Mouse (Mus musculus) myocyte (in vitro differentiated cells): ENCODE measurements around the gene Notch2. TPM values are rescaled to one million over a fixed set of nuclear protein-coding genes. Genes with fewer than 3 reads are reported as not detected.

Experiments
- H3K27me3 ChIP-seq: one replicate; pipeline ENCODE4 v1.6.1; 2011; ENCODE audit not compliant: control insufficient read depth, insufficient read depth, insufficient read length
- H3K36me3 ChIP-seq: one replicate; pipeline ENCODE4 v1.6.1; 2011; ENCODE audit not compliant: control insufficient read depth, insufficient read depth
- H3K4me2 ChIP-seq: one replicate; pipeline ENCODE4 v1.6.1; 2011; ENCODE audit warnings: low read depth, control low read depth
- H3K4me3 ChIP-seq: one replicate; pipeline ENCODE4 v1.5.1; 2011; ENCODE audit warnings: mild to moderate bottlenecking, control low read depth, moderate library complexity
- H3K79me2 ChIP-seq: one replicate; pipeline ENCODE4 v1.6.1; 2011; ENCODE audit not compliant: control insufficient read depth, insufficient read depth
- H3ac ChIP-seq: one replicate; pipeline ENCODE4 v1.6.1; 2011; ENCODE audit not compliant: control insufficient read depth, insufficient read length
- CEBPB ChIP-seq: IDR thresholded peaks from 2 replicates; pipeline ENCODE4 v1.6.1; 2011; ENCODE audit warnings: mild to moderate bottlenecking, moderate library complexity; ENCODE audit not compliant: poor library complexity, insufficient read depth, severe bottlenecking
- E2F4 ChIP-seq: IDR thresholded peaks from one replicate; pipeline ENCODE4 v1.6.1; 2011; ENCODE audit warnings: mild to moderate bottlenecking, control low read depth, moderate library complexity; ENCODE audit not compliant: insufficient read depth
- MAX ChIP-seq: IDR thresholded peaks from one replicate; pipeline ENCODE4 v1.6.1; 2011; ENCODE audit warnings: low read depth, mild to moderate bottlenecking, control low read depth
- MYOD1 ChIP-seq, 3 experiments: IDR thresholded peaks; one replicate each; pipeline ENCODE4 v1.6.1; 2011; ENCODE audit warnings: control low read depth in 2 of 3, low read depth in 2 of 3, mild to moderate bottlenecking in 2 of 3, moderate library complexity in 1 of 3; ENCODE audit not compliant: insufficient read length in 2 of 3, control insufficient read depth in 1 of 3
- MYOG ChIP-seq, 3 experiments: IDR thresholded peaks; one replicate each; pipeline ENCODE4 v1.6.1; 2011; ENCODE audit warnings: control low read depth in 2 of 3, low read depth in 2 of 3, mild to moderate bottlenecking in 2 of 3; ENCODE audit not compliant: insufficient read length in 2 of 3, control insufficient read depth in 1 of 3, insufficient read depth in 1 of 3
- POLR2A ChIP-seq: IDR thresholded peaks from one replicate; pipeline ENCODE4 v1.6.1; 2011; ENCODE audit warnings: low read depth, mild to moderate bottlenecking, control low read depth, moderate library complexity; ENCODE audit not compliant: insufficient read length
- POLR2AphosphoS2 ChIP-seq: IDR thresholded peaks from one replicate; pipeline ENCODE4 v1.6.1; 2011; ENCODE audit warnings: low read depth, control low read depth; ENCODE audit not compliant: insufficient read length
- REST ChIP-seq: IDR thresholded peaks from one replicate; pipeline ENCODE4 v1.6.1; 2011; ENCODE audit warnings: mild to moderate bottlenecking, control low read depth, moderate library complexity; ENCODE audit not compliant: insufficient read depth, insufficient read length
- SRF ChIP-seq: IDR thresholded peaks from one replicate; pipeline ENCODE4 v1.6.1; 2011; ENCODE audit warnings: low read depth; ENCODE audit not compliant: control insufficient read depth, insufficient read length
- TCF12 ChIP-seq: IDR thresholded peaks from one replicate; pipeline ENCODE4 v1.6.1; 2011; ENCODE audit warnings: mild to moderate bottlenecking, control low read depth; ENCODE audit not compliant: poor library complexity, insufficient read depth, severe bottlenecking
- TCF3 ChIP-seq: IDR thresholded peaks from one replicate; pipeline ENCODE4 v1.6.1; 2011; ENCODE audit warnings: low read depth, control low read depth; ENCODE audit not compliant: insufficient read length
- USF1 ChIP-seq: IDR thresholded peaks from one replicate; pipeline ENCODE4 v1.6.1; 2011; ENCODE audit warnings: low read depth, mild to moderate bottlenecking, control low read depth, moderate library complexity
- polyA plus RNA-seq: library from polyadenylated mRNA; unstranded; fragments of >200 nt; fragmentation: generic; extraction: Trizol; gene quantifications from one replicate; pipeline ENCODE4 v1.2.1, GENCODE M21; 2012; ENCODE audit warnings: missing spikeins

Notch2 gene
- polyA plus RNA-seq, 1 experiment: 15.1 TPM

DNA sequence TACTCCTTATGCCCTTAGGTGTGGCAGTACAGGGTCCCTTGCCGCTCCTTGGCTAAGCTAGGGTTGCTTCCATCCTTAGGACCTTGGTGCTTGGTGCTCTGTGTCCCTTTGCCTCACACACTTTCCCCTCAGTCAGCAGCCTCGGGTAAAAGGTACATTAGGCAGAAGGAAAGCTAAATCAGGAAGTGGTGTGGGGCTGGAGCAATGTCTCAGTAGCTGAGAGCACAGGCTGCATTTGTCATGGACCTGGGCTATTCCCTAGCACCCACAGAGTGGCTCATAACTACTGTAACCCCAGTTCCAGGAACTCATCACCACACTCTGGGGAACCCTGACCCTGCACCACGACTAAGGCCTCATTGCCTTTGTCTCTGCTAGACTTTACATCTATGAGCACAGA, 53.1 kb downstream of the Notch2 start:
- H3ac ChIP-seq: no peak overlapping the region
- no peaks in the 10 kb centered on the region for H3K27me3 ChIP-seq
- no peak for TF ChIP-seq POLR2AphosphoS2
- TF ChIP-seq SRF: no peak
- TF ChIP-seq MYOD1 (IDR thresholded peaks at IDR 0.05; ENCODE audit: control insufficient read depth in 1 of 3, insufficient read length in 2 of 3, low read depth in 2 of 3): no peak
- TF ChIP-seq CEBPB: no peak
- no peak for TF ChIP-seq POLR2A
- TF ChIP-seq MAX: no peak
- TF ChIP-seq TCF12: no peak
- TF ChIP-seq TCF3: no peak
- TF ChIP-seq USF1: no peak
- no peak for TF ChIP-seq MYOG (IDR thresholded peaks at IDR 0.05; ENCODE audit: control insufficient read depth in 1 of 3, insufficient read depth in 1 of 3, insufficient read length in 2 of 3, low read depth in 2 of 3)
- TF ChIP-seq REST: no peak
- TF ChIP-seq E2F4: no peak
- H3K4me3 ChIP-seq: no peak overlapping the region
- peaks cover 12% of the 10 kb centered on the region for H3K36me3 ChIP-seq
- H3K79me2 ChIP-seq: peaks cover 63% of the 10 kb centered on the region
- H3K4me2 ChIP-seq: no peak overlapping the region

- no peak overlapping the region for H3K4me3 ChIP-seq
- no peaks in the 10 kb centered on the region for H3K27me3 ChIP-seq
- peak overlapping the region; percentile 10 for H3K4me2 ChIP-seq
- H3K36me3 ChIP-seq: peaks cover 15% of the 10 kb centered on the region
- peaks cover 55% of the 10 kb centered on the region for H3K79me2 ChIP-seq
- H3ac ChIP-seq: no peak overlapping the region
- TF ChIP-seq TCF3: no peak
- TF ChIP-seq USF1: peak; percentile 46
These were observed 54.1 kb downstream of the Notch2 start for GRCm38 (mm10) chr3:98067413-98067812.

- Histone ChIP-seq H3K4me2 (peak overlapping the region; percentile 10), H3K4me3 (no peak overlapping the region), H3K27me3 (no peaks in the 10 kb centered on the region), H3K36me3 (peaks cover 15% of the 10 kb centered on the region), H3K79me2 (peaks cover 49% of the 10 kb centered on the region), H3ac (no peak overlapping the region)
- no peak for TF ChIP-seq MYOG (IDR thresholded peaks at IDR 0.05; ENCODE audit: control insufficient read depth in 1 of 3, insufficient read depth in 1 of 3, insufficient read length in 2 of 3, low read depth in 2 of 3)
- no peak for TF ChIP-seq USF1
- no peak for TF ChIP-seq E2F4
These were observed 54.6 kb downstream of the Notch2 start for GRCm38 (mm10) chr3:98067852-98068491.

DNA sequence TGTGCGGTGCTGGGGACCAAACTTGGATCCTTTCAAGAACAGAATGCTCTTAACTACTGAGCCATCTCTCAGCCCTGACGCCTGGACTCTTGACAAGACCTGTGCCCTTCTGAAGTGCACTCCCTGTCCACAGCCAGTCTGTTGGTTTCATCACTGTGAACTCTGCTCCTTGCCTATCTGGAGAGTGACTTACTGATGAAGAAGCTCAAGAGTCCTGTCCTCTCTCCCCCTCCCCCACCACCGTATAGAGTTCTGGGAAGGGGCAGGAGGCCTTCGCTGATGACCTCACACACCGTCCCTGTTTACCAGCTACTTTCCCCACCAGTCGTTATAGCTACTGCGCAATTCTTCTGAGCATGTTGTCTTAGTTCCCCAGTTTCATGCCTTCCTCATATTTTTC, 55.8 kb downstream of the Notch2 start:
- no peaks in the 10 kb centered on the region for H3K27me3 ChIP-seq
- no peak for TF ChIP-seq SRF
- TF ChIP-seq TCF3: no peak
- TF ChIP-seq MYOG (IDR thresholded peaks at IDR 0.05; ENCODE audit: control insufficient read depth in 1 of 3, insufficient read depth in 1 of 3, insufficient read length in 2 of 3, low read depth in 2 of 3): no peak
- no peak for TF ChIP-seq CEBPB
- no peak for TF ChIP-seq POLR2AphosphoS2
- TF ChIP-seq POLR2A: no peak
- TF ChIP-seq MAX: no peak
- no peak for TF ChIP-seq TCF12
- TF ChIP-seq MYOD1 (IDR thresholded peaks at IDR 0.05; ENCODE audit: control insufficient read depth in 1 of 3, insufficient read length in 2 of 3, low read depth in 2 of 3): no peak
- TF ChIP-seq REST: no peak
- no peak for TF ChIP-seq USF1
- TF ChIP-seq E2F4: no peak
- peaks cover 46% of the 10 kb centered on the region for H3K79me2 ChIP-seq
- peaks cover 23% of the 10 kb centered on the region for H3K36me3 ChIP-seq
- no peak overlapping the region for H3K4me3 ChIP-seq
- H3ac ChIP-seq: no peak overlapping the region
- no peak overlapping the region for H3K4me2 ChIP-seq

DNA sequence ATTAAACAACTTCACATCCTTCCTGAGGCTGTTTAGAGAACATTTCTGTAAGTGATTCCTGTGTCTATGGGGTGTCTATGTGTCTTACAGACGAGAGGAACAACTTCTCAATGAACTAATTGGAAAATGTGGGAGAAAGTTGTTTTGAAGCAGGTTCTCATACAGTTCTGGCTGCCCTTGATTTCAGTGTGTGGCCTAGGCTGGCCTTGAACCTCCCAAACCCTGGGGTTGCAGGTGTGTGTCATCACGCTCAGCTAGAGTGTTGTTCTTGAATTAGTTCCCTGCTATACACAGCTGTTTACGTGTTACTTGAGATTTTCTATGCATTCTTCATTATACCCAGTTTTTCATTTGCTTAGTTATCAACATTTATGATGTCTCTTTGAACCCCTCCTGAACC, 56.5 kb downstream of the Notch2 start:
- TF ChIP-seq SRF (no peak), POLR2AphosphoS2 (no peak), POLR2A (no peak), CEBPB (no peak), REST (no peak), E2F4 (no peak), TCF3 (no peak), TCF12 (no peak), MYOG (IDR thresholded peaks at IDR 0.05; ENCODE audit: control insufficient read depth in 1 of 3, insufficient read depth in 1 of 3, insufficient read length in 2 of 3, low read depth in 2 of 3) (no peak), USF1 (no peak), MAX (no peak), MYOD1 (IDR thresholded peaks at IDR 0.05; ENCODE audit: control insufficient read depth in 1 of 3, insufficient read length in 2 of 3, low read depth in 2 of 3) (no peak)
- Histone ChIP-seq H3K36me3 (peaks cover 23% of the 10 kb centered on the region), H3K4me3 (no peak overlapping the region), H3ac (no peak overlapping the region), H3K4me2 (no peak overlapping the region), H3K79me2 (peaks cover 40% of the 10 kb centered on the region), H3K27me3 (no peaks in the 10 kb centered on the region)
